Mouse (Mus musculus): Measurements from ENCODE around the gene Cfap36. TPM values are rescaled to one million over a fixed set of nuclear protein-coding genes. Genes with fewer than 3 reads are reported as not detected.

The Cfap36 gene
- 2.8 and 4.2 TPM in 2 replicates for polyA plus RNA-seq (2012; rRNA removed)

GRCm38 (mm10) chr11:29246883-29247650 is at the start of gene Cfap36:
Gene Cfap36, minus strand, starts transcription at chr11:29247409.

DNA sequence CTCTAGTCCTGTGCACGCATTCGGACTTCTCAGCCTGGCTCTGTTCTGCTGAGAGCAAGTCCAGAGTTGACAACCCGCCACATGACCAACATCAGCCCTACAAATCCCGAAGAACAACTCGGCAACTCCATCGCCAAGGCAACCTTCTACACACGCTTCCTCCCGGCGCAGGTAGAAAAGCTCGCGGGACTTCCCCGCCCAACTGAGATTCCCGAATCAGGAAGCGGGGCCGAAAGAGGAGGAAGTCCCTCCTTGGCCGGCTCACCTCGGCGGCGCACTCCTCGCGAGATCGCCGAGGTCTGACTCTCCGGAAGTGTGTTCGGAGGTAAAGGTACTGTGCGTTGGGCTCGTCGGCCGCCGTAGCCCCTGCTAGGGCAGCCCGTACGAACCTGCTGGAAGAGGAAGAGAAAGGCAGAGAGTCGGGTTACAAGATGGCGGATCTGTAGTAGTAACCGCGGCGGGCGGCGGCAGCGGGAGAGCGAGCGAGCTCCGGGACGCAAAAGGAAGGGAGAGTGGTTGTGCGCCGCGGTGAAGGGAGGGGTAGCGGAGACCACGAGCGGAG is 74.6 kb downstream of the Cfap36 start, which contains the start of gene Ppp4r3b:
Ppp4r3b (plus strand) TSS at position 328 of the 562 bp plus-strand sequence.

Other genes with a start within 250 kb of the Cfap36 start
- gene Pnpt1, start 116.7 kb downstream of the Cfap36 start, polyA plus RNA-seq (2012; rRNA removed): 9.7 and 12.4 TPM in 2 replicates
- 6.5 and 7.9 TPM in 2 replicates for gene Ppp4r3b, start 74.5 kb downstream of the Cfap36 start, polyA plus RNA-seq (2012; rRNA removed)
- 0.19 and 1.4 TPM in 2 replicates for gene Ccdc88a, start 126.2 kb upstream of the Cfap36 start, polyA plus RNA-seq (2012; rRNA removed)

Measured in colon, adult 2 months (tissue).